Mouse (Mus musculus): ENCODE measurements around the gene Dip2b.

GRCm38 (mm10) chr15:100025076-100025834 lies 13.2 kb upstream of the Dip2b start:
- TF ChIP-seq CTCF (IDR thresholded peaks at IDR 0.05; ENCODE audit: control insufficient read depth, insufficient read depth, low read length) (no peak), POLR2A (IDR thresholded peaks at IDR 0.05; ENCODE audit: borderline replicate concordance, control insufficient read depth, low read depth, low read length) (no peak)
